8 mouse cellular contexts compared by ENCODE assay signal in genomic region chr8:61224380-61225092, GRCm38 (mm10). TPM values are rescaled to one million over a fixed set of nuclear protein-coding genes. Genes with fewer than 3 reads are reported as not detected.
A peak's percentile ranks its signal among the peaks of the same experiment; 100 is the strongest.
DNase-seq lines count a peak whose midpoint lies in the region; ATAC-seq and TF ChIP-seq lines count a peak whose summit lies in the region.

No protein-coding gene starts in this region.

- peak overlapping the region; percentile 91 for H3K4me2 ChIP-seq in heart, embryonic 11.5 days
- H3K4me2 ChIP-seq in kidney, embryonic 14.5 days (replicated peaks; ENCODE audit: low read depth, low read length): peak overlapping the region; percentile 75
- peak overlapping the region; percentile 75 for H3K4me2 ChIP-seq in liver, embryonic 15.5 days

- TF ChIP-seq CTCF in cortical plate, adult 2 months (IDR thresholded peaks at IDR 0.05; ENCODE audit: extremely low read depth, insufficient read depth, low read length): no peak
- no peak for TF ChIP-seq CTCF in testis, adult 2 months (IDR thresholded peaks at IDR 0.05; ENCODE audit: control insufficient read depth, insufficient read depth, insufficient replicate concordance, low read depth, low read length)

- peak overlapping the region; percentile 99 for H3K4me3 ChIP-seq in cortical plate, adult 2 months (ENCODE audit: insufficient read depth, low read length)
- peak overlapping the region; percentile 59 for H3K4me3 ChIP-seq in heart, embryonic 11.5 days (ENCODE audit: low read depth, low read length)
- H3K4me3 ChIP-seq in kidney, embryonic 14.5 days (ENCODE audit: low read length): peak overlapping the region; percentile 86
- peak overlapping the region; percentile 66 for H3K4me3 ChIP-seq in liver, embryonic 15.5 days (replicated peaks)
- H3K4me3 ChIP-seq in testis, adult 2 months (ENCODE audit: control insufficient read depth, low read depth, low read length): peak overlapping the region; percentile 65

- no peaks in the 10 kb centered on the region for H3K9me3 ChIP-seq in heart, embryonic 11.5 days (replicated peaks; ENCODE audit: control insufficient read depth, low read length)
- no peaks in the 10 kb centered on the region for H3K9me3 ChIP-seq in kidney, embryonic 14.5 days (ENCODE audit: control insufficient read depth, low read length)
- no peaks in the 10 kb centered on the region for H3K9me3 ChIP-seq in liver, embryonic 15.5 days (replicated peaks)

- peaks cover 3% of the 10 kb centered on the region; the same call in 1 of the 2 replicates for H3K27me3 ChIP-seq in heart, embryonic 11.5 days (ENCODE audit: control insufficient read depth, insufficient read depth, low read length)
- no peaks in the 10 kb centered on the region for H3K27me3 ChIP-seq in kidney, embryonic 14.5 days (ENCODE audit: control insufficient read depth, insufficient read depth, low read length)
- H3K27me3 ChIP-seq in liver, embryonic 15.5 days: peaks cover 39% of the 10 kb centered on the region
- H3K27me3 ChIP-seq in testis, adult 2 months (ENCODE audit: control insufficient read depth, insufficient read depth, low read length): no peaks in the 10 kb centered on the region; the same call in 1 of the 2 replicates

- DNase-seq in 416B (ENCODE audit: low read depth): peak; percentile 58
- peak; percentile 10 to 16 for DNase-seq in natural killer cell, adult 2 months (ENCODE audit: low spot score in 2 of 2)

- ATAC-seq in activated CD4-positive, CD25-positive, alpha-beta regulatory T cell, adult 4 months: peak; percentile 56
- peak; percentile 63 for ATAC-seq in heart, embryonic 11.5 days (replicated peaks; ENCODE audit: insufficient number of reproducible peaks, low FRiP score, low TSS enrichment)
- peak; percentile 59 for ATAC-seq in kidney, embryonic 14.5 days (ENCODE audit: low FRiP score, low TSS enrichment)
- peak; percentile 54 for ATAC-seq in liver, embryonic 15.5 days (ENCODE audit: insufficient read depth)

- peak overlapping the region; percentile 97 for H3K27ac ChIP-seq in cortical plate, adult 2 months (ENCODE audit: insufficient read depth, low read length)
- H3K27ac ChIP-seq in heart, embryonic 11.5 days (ENCODE audit: low read depth, low read length): peak overlapping the region; percentile 42
- H3K27ac ChIP-seq in kidney, embryonic 14.5 days (ENCODE audit: low read depth, low read length): peak overlapping the region; percentile 84
- H3K27ac ChIP-seq in liver, embryonic 15.5 days (replicated peaks): peak overlapping the region; percentile 6; the same call in 1 of the 2 replicates
- peak overlapping the region; percentile 50 for H3K27ac ChIP-seq in testis, adult 2 months (ENCODE audit: control insufficient read depth, insufficient read depth, low read depth, low read length)

- under 1% methylated on average over 41 of the region's 41 CpGs for WGBS in heart, embryonic 11.5 days (ENCODE audit: insufficient replicate concordance)
- under 1% methylated on average over 39 of the region's 41 CpGs for WGBS in kidney, embryonic 14.5 days
- 2% methylated on average over 36 of the region's 41 CpGs for WGBS in liver, embryonic 15.5 days (ENCODE audit: insufficient replicate concordance)

- peaks cover 7% of the 10 kb centered on the region for H3K4me1 ChIP-seq in cortical plate, adult 2 months (ENCODE audit: control insufficient read depth, insufficient read depth, low read length)
- peaks cover 17% of the 10 kb centered on the region for H3K4me1 ChIP-seq in heart, embryonic 11.5 days (ENCODE audit: control insufficient read depth, insufficient read depth, low read length)
- H3K4me1 ChIP-seq in kidney, embryonic 14.5 days (ENCODE audit: control insufficient read depth, insufficient read depth, low read length): peaks cover 41% of the 10 kb centered on the region
- peaks cover 9% of the 10 kb centered on the region; the same call in 1 of the 2 replicates for H3K4me1 ChIP-seq in liver, embryonic 15.5 days (replicated peaks)
- H3K4me1 ChIP-seq in testis, adult 2 months (ENCODE audit: control insufficient read depth, insufficient read depth, low read length): peaks cover 18% of the 10 kb centered on the region

- no peak for TF ChIP-seq POLR2A in cortical plate, adult 2 months (IDR thresholded peaks at IDR 0.05; ENCODE audit: extremely low read depth, insufficient read depth, low read length)
- no peak for TF ChIP-seq POLR2A in testis, adult 2 months (IDR thresholded peaks at IDR 0.05; ENCODE audit: control insufficient read depth, low read depth, low read length)

- H3K9ac ChIP-seq in heart, embryonic 11.5 days (ENCODE audit: low read depth, low read length): peak overlapping the region; percentile 86
- H3K9ac ChIP-seq in kidney, embryonic 14.5 days (ENCODE audit: low read depth, low read length): peak overlapping the region; percentile 87
- peak overlapping the region; percentile 56 for H3K9ac ChIP-seq in liver, embryonic 15.5 days

- H3K36me3 ChIP-seq in heart, embryonic 11.5 days (ENCODE audit: control insufficient read depth, insufficient read depth, low read length): no peaks in the 10 kb centered on the region
- peaks cover 5% of the 10 kb centered on the region; the same call in 1 of the 2 replicates for H3K36me3 ChIP-seq in kidney, embryonic 14.5 days (ENCODE audit: control insufficient read depth, insufficient read depth, low read length)
- no peaks in the 10 kb centered on the region for H3K36me3 ChIP-seq in liver, embryonic 15.5 days (replicated peaks)
- no peaks in the 10 kb centered on the region for H3K36me3 ChIP-seq in testis, adult 2 months (ENCODE audit: control insufficient read depth, insufficient read depth, low read length)

RNA-seq across cellular contexts. Expression of gene Sh3rf1, which starts 0.9 kb away (rescaled TPM):
- polyA plus RNA-seq in activated CD4-positive, CD25-positive, alpha-beta regulatory T cell, adult 4 months (2017; shearing (Covaris generic)): 1 to 10 TPM; 5.6 to 6.5 TPM
- 13.8 and 15.9 TPM in 2 replicates for polyA plus RNA-seq in cortical plate, adult 2 months (2012; rRNA removed)
- polyA plus RNA-seq in heart, embryonic 11.5 days (2014; fragmentation: Nextera tagmentation; extraction: Ambion mirVana): 6.4 and 7.1 TPM in 2 replicates
- polyA plus RNA-seq in kidney, embryonic 14.5 days (2014; fragmentation: Nextera tagmentation; extraction: Ambion mirVana): 19.7 and 25.9 TPM in 2 replicates
- polyA plus RNA-seq in liver, embryonic 15.5 days (2015; fragmentation: Nextera tagmentation; extraction: Ambion mirVana): 1.1 and 1.2 TPM in 2 replicates
- 2.2 and 2.3 TPM in 2 replicates for polyA plus RNA-seq in testis, adult 2 months (2012; rRNA removed)

Comparison
In these comparisons a context has a peak if more than half of its experiments do, and no peak if none do; other contexts are left out.
1. Peak in every context shown above with its lines: DNase-seq, ATAC-seq, H3K4me3 ChIP-seq and H3K27ac ChIP-seq.
2. H3K27ac ChIP-seq: peak in every context shown above with its lines; median percentile 97 in cortical plate, adult 2 months; 84 in kidney, embryonic 14.5 days; 50 in testis, adult 2 months; 42 in heart, embryonic 11.5 days; 6 in liver, embryonic 15.5 days.